Mouse (Mus musculus) CH12.LX (cell line): ENCODE data around the gene Cacng2. TPM values are rescaled to one million over a fixed set of nuclear protein-coding genes. Genes with fewer than 3 reads are reported as not detected.

Experiments used
- DNase-seq: peaks from one replicate; pipeline ENCODE4 v3.0.0-alpha.2; 2013; ENCODE audit errors: extremely low read depth
- H3K27ac ChIP-seq: 2 replicates; pipeline ENCODE4 v1.5.1; 2012; ENCODE audit warnings: low read depth, mild to moderate bottlenecking, control low read depth, moderate library complexity; ENCODE audit not compliant: insufficient read depth
- H3K27me3 ChIP-seq: replicated peaks from 2 replicates; pipeline ENCODE3; 2012; ENCODE audit warnings: inconsistent platforms
- H3K36me3 ChIP-seq, 2 experiments: replicated peaks in 1 of 2; 2 replicates each; pipeline versions ENCODE3 to v1.6.1; 2012; ENCODE audit warnings: inconsistent platforms in 1 of 2, low read length in 1 of 2, mild to moderate bottlenecking in 1 of 2, mixed read lengths in 1 of 2, moderate library complexity in 1 of 2; ENCODE audit not compliant: control insufficient read depth in 1 of 2, insufficient read depth in 1 of 2
- H3K4me1 ChIP-seq, 2 experiments: 2 replicates each; pipeline ENCODE4 v1.6.1; 2012; ENCODE audit warnings: inconsistent platforms in 1 of 2, moderate library complexity in 1 of 2; ENCODE audit not compliant: insufficient read depth in 2 of 2, control insufficient read depth in 1 of 2
- H3K4me2 ChIP-seq: 2 replicates; pipeline ENCODE4 v1.6.1; 2012; ENCODE audit warnings: low read depth, mild to moderate bottlenecking, control low read depth; ENCODE audit not compliant: poor library complexity, insufficient read depth, severe bottlenecking
- H3K4me3 ChIP-seq, 3 experiments: fragments of 150-350 bp in 1 of 3; sonication (generic) in 1 of 3; replicated peaks in 1 of 3; 2 replicates each; pipeline versions ENCODE3 to v1.5.1; 2011 to 2012; ENCODE audit warnings: low read depth in 2 of 3, low read length in 2 of 3, mild to moderate bottlenecking in 2 of 3, moderate library complexity in 2 of 3, control low read depth in 1 of 3, improper control_type of control experiment in 1 of 3, inconsistent platforms in 1 of 3, mixed read lengths in 1 of 3; ENCODE audit not compliant: poor library complexity in 1 of 3
- H3K79me2 ChIP-seq: replicated peaks from 2 replicates; pipeline ENCODE4 v1.6.1; 2012; ENCODE audit warnings: mild to moderate bottlenecking, moderate library complexity; ENCODE audit not compliant: control insufficient read depth, poor library complexity, insufficient read depth, severe bottlenecking; ENCODE audit errors: extremely low read depth
- H3K9ac ChIP-seq: 2 replicates; pipeline ENCODE4 v1.6.1; 2012; ENCODE audit warnings: low read depth, mild to moderate bottlenecking, control low read depth, moderate library complexity; ENCODE audit not compliant: insufficient read depth
- H3K9me3 ChIP-seq: replicated peaks from 2 replicates; pipeline ENCODE3; 2012; ENCODE audit warnings: low read length, inconsistent platforms, mixed read lengths
- CHD1 ChIP-seq: IDR thresholded peaks from 2 replicates; pipeline ENCODE4 v1.6.1; 2012; ENCODE audit warnings: low read depth, low read length, improper control_type of control experiment, inconsistent platforms
- E2F4 ChIP-seq: IDR thresholded peaks from 2 replicates; pipeline ENCODE4 v1.6.1; 2011; ENCODE audit warnings: low read depth, low read length, improper control_type of control experiment; ENCODE audit not compliant: insufficient replicate concordance
- EP300 ChIP-seq: IDR thresholded peaks from 2 replicates; pipeline ENCODE4 v1.6.1; 2011; ENCODE audit warnings: low read length, improper control_type of control experiment
- ETS1 ChIP-seq: conservative IDR thresholded peaks from 2 replicates; pipeline ENCODE4 v1.6.1; 2012; ENCODE audit warnings: low read depth, mild to moderate bottlenecking, inconsistent platforms, low read length, improper control_type of control experiment, moderate library complexity
- HCFC1 ChIP-seq: IDR thresholded peaks from 2 replicates; pipeline ENCODE4 v1.6.1; 2012; ENCODE audit warnings: low read depth, mild to moderate bottlenecking, inconsistent platforms, low read length, improper control_type of control experiment
- IRF4 ChIP-seq: IDR thresholded peaks from 2 replicates; pipeline ENCODE4 v1.6.1; 2014; ENCODE audit warnings: low read depth, mild to moderate bottlenecking, inconsistent platforms, low read length, improper control_type of control experiment
- JUND ChIP-seq: conservative IDR thresholded peaks from 2 replicates; pipeline ENCODE4 v1.6.1; 2011; ENCODE audit warnings: low read depth, low read length, improper control_type of control experiment
- MAFK ChIP-seq: IDR thresholded peaks from 2 replicates; pipeline ENCODE4 v1.6.1; 2011; ENCODE audit warnings: low read length, improper control_type of control experiment; ENCODE audit not compliant: insufficient replicate concordance
- MAZ ChIP-seq: IDR thresholded peaks from 2 replicates; pipeline ENCODE4 v1.6.1; 2012; ENCODE audit warnings: low read depth, mild to moderate bottlenecking, inconsistent platforms, low read length, improper control_type of control experiment, moderate library complexity
- NELFE ChIP-seq: IDR thresholded peaks from 2 replicates; pipeline ENCODE4 v1.6.1; 2011; ENCODE audit warnings: low read depth, low read length, improper control_type of control experiment
- PAX5 ChIP-seq: IDR thresholded peaks from 2 replicates; pipeline ENCODE4 v1.6.1; 2012; ENCODE audit warnings: low read length, inconsistent platforms, mixed read lengths
- POLR2AphosphoS2 ChIP-seq: IDR thresholded peaks from 2 replicates; pipeline ENCODE4 v1.6.1; 2011; ENCODE audit warnings: low read depth, low read length, improper control_type of control experiment
- RAD21 ChIP-seq: IDR thresholded peaks from 2 replicates; pipeline ENCODE4 v1.6.1; 2011; ENCODE audit warnings: low read depth, mild to moderate bottlenecking, low read length, improper control_type of control experiment, moderate library complexity
- RCOR1 ChIP-seq: conservative IDR thresholded peaks from 2 replicates; pipeline ENCODE4 v1.6.1; 2012; ENCODE audit warnings: low read depth, mild to moderate bottlenecking, inconsistent platforms, low read length, improper control_type of control experiment
- SIN3A ChIP-seq: IDR thresholded peaks from 2 replicates; pipeline ENCODE4 v1.6.1; 2012; ENCODE audit warnings: low read length, improper control_type of control experiment, inconsistent platforms
- SMC3 ChIP-seq: IDR thresholded peaks from 2 replicates; pipeline ENCODE4 v1.6.1; 2011; ENCODE audit warnings: low read depth, low read length, improper control_type of control experiment
- USF1 ChIP-seq: IDR thresholded peaks from 2 replicates; pipeline ENCODE4 v1.6.1; 2014; ENCODE audit warnings: low read depth, mild to moderate bottlenecking, inconsistent platforms, low read length, improper control_type of control experiment
- USF2 ChIP-seq: conservative IDR thresholded peaks from 2 replicates; pipeline ENCODE4 v1.6.1; 2011; ENCODE audit warnings: low read depth, low read length, improper control_type of control experiment
- ZMIZ1 ChIP-seq: IDR thresholded peaks from 2 replicates; pipeline ENCODE4 v1.6.1; 2012; ENCODE audit warnings: low read depth, mild to moderate bottlenecking, inconsistent platforms, low read length, improper control_type of control experiment
- ZNF384 ChIP-seq: IDR thresholded peaks from 2 replicates; pipeline ENCODE4 v1.6.1; 2012; ENCODE audit warnings: low read depth, low read length, improper control_type of control experiment, inconsistent platforms
- dilution Hi-C: fragments of 300-500 bp; cut with MboI; formaldehyde crosslinking; loops from 2 replicates; pipeline ENCODE4 v1.14.3; 2020; ENCODE audit warnings: low sequenced_read_pairs; ENCODE audit not compliant: extremely low pct_unique_long_range_greater_than_20kb, extremely low pct_ligation_motif_present
- in situ Hi-C: fragments of 300-500 bp; cut with MboI; formaldehyde crosslinking; loops from 3 replicates; pipeline ENCODE4 v1.14.3; 2019; ENCODE audit warnings: low sequenced_read_pairs, low pct_ligation_motif_present, low pct_unique_long_range_greater_than_20kb, mixed read lengths
- polyA plus RNA-seq: library from polyadenylated mRNA; unstranded; fragments of >175 nt; gene quantifications from 2 replicates; pipeline ENCODE4 v1.2.1, GENCODE M21; 2012; ENCODE audit warnings: low read depth; ENCODE audit not compliant: insufficient read length
- total RNA-seq, 2 experiments: library from RNA; depleted of rRNA; stranded (reverse); fragments of 300-350 nt in 1 of 2; fragments of >200 nt in 1 of 2; gene quantifications; 2 replicates each; pipeline ENCODE4 v1.2.3; 2012 to 2014

Cacng2 gene
- total and polyA plus RNA-seq, 3 experiments: not detected

GRCm38 (mm10) chr15:78157824-78158223 lies 38.0 kb upstream of the Cacng2 start:
- dilution Hi-C loops: no loop called here
- H3K27ac ChIP-seq: no peak overlapping the region
- H3K9me3 ChIP-seq: no peaks in the 10 kb centered on the region
- TF ChIP-seq SMC3: no peak
- TF ChIP-seq RAD21: no peak
- no peak for TF ChIP-seq POLR2AphosphoS2
- no peak for TF ChIP-seq USF1
- TF ChIP-seq ETS1: no peak
- TF ChIP-seq USF2: no peak
- TF ChIP-seq CHD1: no peak
- TF ChIP-seq NELFE: no peak
- TF ChIP-seq HCFC1: no peak
- no peak for TF ChIP-seq E2F4
- TF ChIP-seq SIN3A: no peak
- no peak for TF ChIP-seq ZNF384
- TF ChIP-seq RCOR1: no peak
- no peak for TF ChIP-seq MAFK
- TF ChIP-seq IRF4: no peak
- TF ChIP-seq MAZ: no peak
- peaks cover 14 to 46% of the 10 kb centered on the region in 2 experiments for H3K36me3 ChIP-seq
- H3K4me1 ChIP-seq: peaks cover 0 to 11% of the 10 kb centered on the region in 2 experiments; a peak in 1 of 4 replicates
- no peaks in the 10 kb centered on the region for H3K79me2 ChIP-seq
- H3K27me3 ChIP-seq: peaks cover 39% of the 10 kb centered on the region
- no peak overlapping the region for H3K4me3 ChIP-seq
- no peak for DNase-seq
- no peak overlapping the region for H3K9ac ChIP-seq
- no peak overlapping the region for H3K4me2 ChIP-seq
- in situ Hi-C loops: loop anchor here (10.0 to 25.0 kb wide), 2 partner anchors 153 to 421 kb away; partner anchors contain the start of gene Apol9b

GRCm38 (mm10) chr15:78157330-78157729 lies 37.5 kb upstream of the Cacng2 start:
- Histone ChIP-seq H3K27me3 (peaks cover 44% of the 10 kb centered on the region), H3K9ac (no peak overlapping the region), H3K4me3 (no peak overlapping the region), H3K4me1 (peaks cover 0 to 6% of the 10 kb centered on the region in 2 experiments; a peak in 1 of 4 replicates), H3K9me3 (no peaks in the 10 kb centered on the region), H3K36me3 (peaks cover 11 to 41% of the 10 kb centered on the region in 2 experiments), H3K27ac (no peak overlapping the region), H3K79me2 (no peaks in the 10 kb centered on the region), H3K4me2 (no peak overlapping the region)
- no peak for DNase-seq
- in situ Hi-C loops: loop anchor here (10.0 to 25.0 kb wide), 2 partner anchors 153 to 420 kb away; partner anchors contain the start of gene Apol9b
- dilution Hi-C loops: no loop called here
- TF ChIP-seq HCFC1: no peak
- TF ChIP-seq EP300: no peak
- TF ChIP-seq JUND: no peak
- TF ChIP-seq ZMIZ1: no peak
- TF ChIP-seq PAX5: no peak
- no peak for TF ChIP-seq SIN3A
- no peak for TF ChIP-seq E2F4
